Mouse (Mus musculus) testis, adult 2 months (tissue): ENCODE results near the gene 4930470P17Rik.

Source experiments
- CTCF ChIP-seq: fragments of 200-500 bp; IDR thresholded peaks from 2 replicates; pipeline ENCODE4 v1.5.1; 2012; ENCODE audit warnings: low read depth, mild to moderate bottlenecking, inconsistent platforms, low read length, moderate library complexity; ENCODE audit not compliant: control insufficient read depth, insufficient read depth, insufficient replicate concordance
- POLR2A ChIP-seq: fragments of 200-500 bp; IDR thresholded peaks from 2 replicates; pipeline ENCODE4 v1.6.1; 2012; ENCODE audit warnings: low read depth, mild to moderate bottlenecking, inconsistent platforms, low read length, moderate library complexity; ENCODE audit not compliant: control insufficient read depth

GRCm38 (mm10) chr2:170592161-170592560, 9.7 kb downstream of the 4930470P17Rik start:
- TF ChIP-seq CTCF = no peak
- TF ChIP-seq POLR2A = no peak
